Mouse (Mus musculus) lung, postnatal 0 days (tissue): ENCODE measurements around the gene Meltf.

Experiments
- CTCF ChIP-seq: IDR thresholded peaks from 2 replicates; pipeline ENCODE4 v1.5.1; 2016; ENCODE audit warnings: antibody characterized with exemption, mild to moderate bottlenecking
- EP300 ChIP-seq: IDR thresholded peaks from 2 replicates; pipeline ENCODE4 v1.6.1; 2016; ENCODE audit warnings: antibody characterized with exemption, mild to moderate bottlenecking, control low read depth

DNA sequence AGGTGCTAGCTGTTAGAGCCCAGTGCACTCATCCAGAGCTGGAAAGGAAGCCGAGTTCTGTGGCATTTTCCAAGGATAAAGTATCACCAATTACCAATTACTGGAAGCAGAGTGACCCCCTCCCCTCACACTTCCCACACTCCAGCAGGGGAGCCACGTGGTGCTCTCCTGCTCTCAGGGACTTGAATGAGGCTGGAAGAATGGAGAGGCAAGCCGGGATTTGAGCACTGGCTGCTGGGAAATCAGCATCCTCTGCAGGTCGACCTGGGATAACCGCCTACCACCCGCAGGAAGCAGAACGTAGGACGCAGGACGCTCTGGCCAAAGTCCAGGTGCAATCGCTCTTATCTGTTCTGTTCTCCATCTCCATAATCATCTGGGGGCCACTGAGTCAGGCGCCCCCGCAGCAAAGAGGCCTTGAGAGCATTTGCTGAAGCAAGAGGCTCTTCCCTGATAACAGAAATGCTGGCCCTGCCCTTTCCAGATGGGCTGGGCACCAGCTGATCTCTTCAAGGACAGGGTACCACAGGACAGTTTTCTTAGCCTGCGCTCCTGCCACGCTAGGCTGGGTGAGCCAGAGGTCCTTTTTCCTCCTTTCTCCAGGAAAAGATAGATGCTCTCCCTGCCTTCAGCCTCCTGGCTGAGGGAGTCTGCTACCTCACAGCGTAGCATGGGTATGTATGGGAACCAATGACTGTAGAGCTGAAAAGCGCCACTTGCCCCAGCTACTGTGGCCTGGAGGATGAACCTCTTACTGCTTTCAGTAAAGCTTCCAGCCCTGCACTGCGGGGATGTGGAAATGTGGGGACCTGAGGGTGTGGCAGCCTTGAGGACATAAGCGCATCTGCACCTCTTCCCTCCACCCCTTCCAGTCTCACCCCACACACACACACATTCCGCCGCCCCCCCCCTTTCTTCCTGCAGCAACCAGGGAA, 27.5 kb downstream of the Meltf start:
- TF ChIP-seq CTCF (no peak), EP300 (no peak)
